Mouse (Mus musculus) heart, adult 2 months (tissue): ENCODE results near the gene Man1c1.

Source experiments
- CTCF ChIP-seq: fragments of 200-600 bp; IDR thresholded peaks from 2 replicates; pipeline ENCODE4 v1.8.1; 2022; ENCODE audit warnings: antibody characterized with exemption, mild to moderate bottlenecking, moderate library complexity
- EP300 ChIP-seq: fragments of 200-500 bp; IDR thresholded peaks from 2 replicates; pipeline ENCODE4 v1.6.1; 2011; ENCODE audit warnings: low read depth, low read length, control low read depth; ENCODE audit not compliant: insufficient read depth
- POLR2A ChIP-seq: fragments of 200-500 bp; IDR thresholded peaks from 2 replicates; pipeline ENCODE4 v1.6.1; 2011; ENCODE audit warnings: mild to moderate bottlenecking, low read depth, low read length, control low read depth; ENCODE audit not compliant: insufficient read depth

GRCm38 (mm10) chr4:134684637-134685338 is 19.3 kb downstream of the Man1c1 start:
- peak; percentile 58 for TF ChIP-seq CTCF
- TF ChIP-seq POLR2A: no peak
- TF ChIP-seq EP300: no peak
